ENCODE assay signal across 9 mouse cellular contexts in the genomic region with DNA sequence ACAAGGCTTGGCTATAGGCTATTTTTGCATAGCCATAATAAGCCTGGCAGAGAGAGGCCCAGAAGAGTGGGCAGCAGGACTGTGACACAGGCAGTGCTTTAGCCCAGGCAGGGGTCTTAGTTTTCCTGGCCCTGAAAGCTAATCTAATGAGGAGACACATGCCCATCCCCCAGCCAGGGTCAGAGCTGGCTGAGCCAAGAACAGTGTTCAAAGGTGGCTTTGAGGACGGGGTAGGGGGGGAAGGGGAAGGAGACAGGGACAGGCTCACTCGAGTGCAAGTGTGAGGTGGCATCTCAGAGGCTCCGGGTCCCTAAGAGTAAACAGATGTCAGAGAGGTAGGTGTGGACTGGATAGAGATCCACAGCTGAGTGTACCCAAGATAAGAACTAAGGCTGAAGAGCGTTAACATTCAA. TPM values are rescaled to one million over a fixed set of nuclear protein-coding genes. Genes with fewer than 3 reads are reported as not detected.
A peak's percentile ranks its signal among the peaks of the same experiment; 100 is the strongest.
DNase-seq lines count a peak whose midpoint lies in the region; ATAC-seq and TF ChIP-seq lines count a peak whose summit lies in the region.
"Had no signal": no experiment of that assay in that cellular context is flagged by ENCODE, and none has a peak within 500 bp of the region (broad histone marks: within the 10 kb centered on the region; RNA-seq: fewer than 3 reads in every experiment).

No protein-coding gene starts in this region.

- peaks cover 11 to 25% of the 10 kb centered on the region in 2 experiments for H3K4me1 ChIP-seq in MEL (ENCODE audit: control insufficient read depth in 1 of 2, insufficient read depth in 2 of 2, low read length in 2 of 2)
- peaks cover 73% of the 10 kb centered on the region for H3K4me1 ChIP-seq in limb, embryonic 12.5 days (replicated peaks)
- peaks cover 36% of the 10 kb centered on the region for H3K4me1 ChIP-seq in small intestine, adult 2 months (ENCODE audit: control insufficient read depth, insufficient read depth, insufficient read length, low read length)

- no peak for ATAC-seq in limb, embryonic 12.5 days (ENCODE audit: insufficient number of reproducible peaks, insufficient read depth, low FRiP score, low TSS enrichment, low read depth)
- no peak for ATAC-seq in granulocyte monocyte progenitor cell, adult 5-6 weeks (replicated peaks; ENCODE audit: poor library complexity, severe bottlenecking)

- WGBS in limb, embryonic 12.5 days = 2% methylated on average over 4 of the region's 4 CpGs
- 4% methylated on average over 4 of the region's 4 CpGs for WGBS in small intestine, adult 2 months

- no peak for TF ChIP-seq POLR2A in MEL (IDR thresholded peaks at IDR 0.05; ENCODE audit: control insufficient read depth in 1 of 2, insufficient read depth in 1 of 2, low read depth in 1 of 2, low read length in 2 of 2, poor library complexity in 1 of 2)
- TF ChIP-seq POLR2A in small intestine, adult 2 months (IDR thresholded peaks at IDR 0.05; ENCODE audit: low read depth, low read length) = no peak

- peaks cover 0 to 18% of the 10 kb centered on the region in 2 experiments; a peak in 2 of 4 replicates for H3K36me3 ChIP-seq in MEL (ENCODE audit: control insufficient read depth in 1 of 2, insufficient read depth in 2 of 2, low read length in 2 of 2)
- H3K36me3 ChIP-seq in limb, embryonic 12.5 days = no peaks in the 10 kb centered on the region
- no peaks in the 10 kb centered on the region for H3K36me3 ChIP-seq in small intestine, adult 2 months (ENCODE audit: control insufficient read depth, insufficient read depth, low read length)

- intact Hi-C loops in left cerebral cortex, postnatal 14 days (cut with DNase I) = no loop called here

- peaks cover 7% of the 10 kb centered on the region for H3K79me2 ChIP-seq in MEL (ENCODE audit: control insufficient read depth, insufficient read depth, low read length, poor library complexity)

- no peak for TF ChIP-seq EP300 in MEL (IDR thresholded peaks at IDR 0.05; ENCODE audit: low read depth in 1 of 2, low read length in 2 of 2)

- peak overlapping the region; percentile 98 for H3K4me2 ChIP-seq in limb, embryonic 12.5 days

- peak overlapping the region; percentile 87 for H3K27ac ChIP-seq in MEL (ENCODE audit: control insufficient read depth, low read depth, low read length)
- peak overlapping the region; percentile 94 for H3K27ac ChIP-seq in limb, embryonic 12.5 days
- H3K27ac ChIP-seq in small intestine, adult 2 months (ENCODE audit: insufficient read depth, low read depth, low read length) = peak overlapping the region; percentile 95

- H3K9ac ChIP-seq in MEL (ENCODE audit: control insufficient read depth, low read depth, low read length, poor library complexity, severe bottlenecking) = peak overlapping the region; percentile 74
- peak overlapping the region; percentile 42; the same call in 1 of the 2 replicates for H3K9ac ChIP-seq in limb, embryonic 12.5 days (replicated peaks)

- no peaks in the 10 kb centered on the region for H3K27me3 ChIP-seq in MEL (ENCODE audit: control insufficient read depth in 1 of 2, insufficient read depth in 2 of 2, low read length in 2 of 2)
- peaks cover 5% of the 10 kb centered on the region; the same call in 1 of the 2 replicates for H3K27me3 ChIP-seq in limb, embryonic 12.5 days
- no peaks in the 10 kb centered on the region for H3K27me3 ChIP-seq in small intestine, adult 2 months (ENCODE audit: control insufficient read depth, insufficient read depth, low read length)
- H3K27me3 ChIP-seq: Patski had no signal

- no peak for TF ChIP-seq RAD21 in MEL (IDR thresholded peaks at IDR 0.05; ENCODE audit: low read depth, low read length)

- H3K9me3 ChIP-seq in MEL (replicated peaks; ENCODE audit: insufficient read depth, low read length) = no peaks in the 10 kb centered on the region
- H3K9me3 ChIP-seq in limb, embryonic 12.5 days = no peaks in the 10 kb centered on the region

- peak; percentile 57 to 61 for DNase-seq in cerebellum, postnatal 10 days
- no peak for DNase-seq in cerebellum, adult 18-20 months
- DNase-seq in MEL (ENCODE audit: low read depth, low spot score) = no peak
- DNase-seq in heart, postnatal 4 days = peak; percentile 48
- no peak for DNase-seq in left cerebral cortex, postnatal 14 days (ENCODE audit: low spot score in 2 of 2)

- H3K4me3 ChIP-seq in MEL (ENCODE audit: control insufficient read depth in 1 of 2, insufficient read depth in 1 of 2, low read depth in 2 of 2, low read length in 2 of 2) = peak overlapping the region; percentile 80 to 81
- H3K4me3 ChIP-seq in limb, embryonic 12.5 days (replicated peaks) = peak overlapping the region; percentile 63; the same call in 1 of the 2 replicates
- peak overlapping the region; percentile 65 for H3K4me3 ChIP-seq in small intestine, adult 2 months (ENCODE audit: low read depth, low read length)

- no peak for TF ChIP-seq CTCF in MEL (IDR thresholded peaks at IDR 0.05 in 2 of 3, conservative IDR thresholded peaks at IDR 0.05 in 1 of 3; ENCODE audit: control insufficient read depth in 1 of 3, insufficient read depth in 1 of 3, low read depth in 2 of 3, low read length in 3 of 3, poor library complexity in 1 of 3, severe bottlenecking in 1 of 3)
- no peak for TF ChIP-seq CTCF in small intestine, adult 2 months (IDR thresholded peaks at IDR 0.05; ENCODE audit: extremely low read depth, insufficient read length, insufficient replicate concordance, low read depth, low read length)

TF ChIP-seq in MEL, 35 proteins besides CTCF, POLR2A, EP300 and RAD21:
- no peak for TF ChIP-seq MAX (IDR thresholded peaks at IDR 0.05; ENCODE audit: low read length)
- no peak for TF ChIP-seq BHLHE40 (IDR thresholded peaks at IDR 0.05; ENCODE audit: borderline replicate concordance, low read depth, low read length)
- TF ChIP-seq GATA1 (IDR thresholded peaks at IDR 0.05; ENCODE audit: low read depth, low read length) = peak; percentile 55
- no peak for TF ChIP-seq KAT2A (conservative IDR thresholded peaks at IDR 0.05; ENCODE audit: low read depth, low read length)
- TF ChIP-seq NELFE (IDR thresholded peaks at IDR 0.05; ENCODE audit: low read depth, low read length) = no peak
- no peak for TF ChIP-seq RCOR1 (IDR thresholded peaks at IDR 0.05; ENCODE audit: low read depth, low read length)
- TF ChIP-seq ETS1 (IDR thresholded peaks at IDR 0.05; ENCODE audit: low read depth, low read length) = peak; percentile 72

RNA-seq across cellular contexts. Expression of a gene that starts 3.7 kb away (rescaled TPM):
- 3.7 and 4.1 TPM in 2 replicates for total RNA-seq in MEL (2012; rRNA removed)
- polyA plus RNA-seq in MEL (2012; ENCODE audit: insufficient read depth in 1 of 2, insufficient read length in 2 of 2, low read depth in 1 of 2, low replicate concordance in 2 of 2, missing spikeins in 1 of 2) = 1 to 10 TPM in 1 of 2 experiments, not detected in 1; 8.1 TPM
- total RNA-seq in heart, postnatal 4 days (2021) = 10 to 100 TPM; 17.4 to 17.7 TPM
- 4.6 and 4.8 TPM in 2 replicates for polyA plus RNA-seq in limb, embryonic 12.5 days (2016; fragmentation: Nextera tagmentation; extraction: Ambion mirVana)
- polyA plus RNA-seq in small intestine, adult 2 months (2012; rRNA removed) = 18.2 and 28.3 TPM in 2 replicates
- 10 to 100 TPM in 1 of 2 experiments, 1 to 10 TPM in 1; 9.4 to 11.1 TPM for total RNA-seq in left cerebral cortex, postnatal 14 days (2021)
- 1.3 and 8.5 TPM in 2 replicates for total RNA-seq in granulocyte monocyte progenitor cell, adult 5-6 weeks (2014; fragmentation: Nextera tagmentation)
- 8.8 and 16.9 TPM in 2 replicates for total RNA-seq in granulocyte monocyte progenitor cell, adult 5-6 weeks (2017)

RNA-seq across cellular contexts. Expression of a gene that starts 42.6 kb away (rescaled TPM):
- total RNA-seq in MEL (2012; rRNA removed) = not detected in 2 replicates
- not detected for polyA plus RNA-seq in MEL (2012; ENCODE audit: insufficient read depth in 1 of 2, insufficient read length in 2 of 2, low read depth in 1 of 2, low replicate concordance in 2 of 2, missing spikeins in 1 of 2)
- total RNA-seq in heart, postnatal 4 days (2021) = 100 to 1,000 TPM; 162 to 169 TPM
- 0.44 and 0.59 TPM in 2 replicates for polyA plus RNA-seq in limb, embryonic 12.5 days (2016; fragmentation: Nextera tagmentation; extraction: Ambion mirVana)
- polyA plus RNA-seq in small intestine, adult 2 months (2012; rRNA removed) = 0.13 TPM in 1 of 2 replicates, not detected in the other
- total RNA-seq in left cerebral cortex, postnatal 14 days (2021) = under 1 TPM; 0.08 to 0.09 TPM
- not detected in 2 replicates for total RNA-seq in granulocyte monocyte progenitor cell, adult 5-6 weeks (2014; fragmentation: Nextera tagmentation)
- total RNA-seq in granulocyte monocyte progenitor cell, adult 5-6 weeks (2017) = not detected in 2 replicates

RNA-seq across cellular contexts. Expression of a gene that starts 43.4 kb away (rescaled TPM):
- not detected in 2 replicates for total RNA-seq in MEL (2012; rRNA removed)
- polyA plus RNA-seq in MEL (2012; ENCODE audit: insufficient read depth in 1 of 2, insufficient read length in 2 of 2, low read depth in 1 of 2, low replicate concordance in 2 of 2, missing spikeins in 1 of 2) = under 1 TPM in 1 of 2 experiments, not detected in 1; 0.01 TPM
- under 1 TPM in 1 of 2 experiments, not detected in 1; 0.07 TPM for total RNA-seq in heart, postnatal 4 days (2021)
- 0.31 and 0.44 TPM in 2 replicates for polyA plus RNA-seq in limb, embryonic 12.5 days (2016; fragmentation: Nextera tagmentation; extraction: Ambion mirVana)
- not detected in 2 replicates for polyA plus RNA-seq in small intestine, adult 2 months (2012; rRNA removed)
- total RNA-seq in left cerebral cortex, postnatal 14 days (2021) = under 1 TPM; 0.55 TPM
- 2.4 and 2.8 TPM in 2 replicates for total RNA-seq in granulocyte monocyte progenitor cell, adult 5-6 weeks (2014; fragmentation: Nextera tagmentation)
- 3.3 and 3.6 TPM in 2 replicates for total RNA-seq in granulocyte monocyte progenitor cell, adult 5-6 weeks (2017)

RNA-seq across cellular contexts. Expression of a gene that starts 43.4 kb away (rescaled TPM):
- 15.8 and 18.3 TPM in 2 replicates for total RNA-seq in MEL (2012; rRNA removed)
- 10 to 100 TPM in 1 of 2 experiments, not detected in 1; 21.9 TPM for polyA plus RNA-seq in MEL (2012; ENCODE audit: insufficient read depth in 1 of 2, insufficient read length in 2 of 2, low read depth in 1 of 2, low replicate concordance in 2 of 2, missing spikeins in 1 of 2)
- total RNA-seq in heart, postnatal 4 days (2021) = 10 to 100 TPM; 15.2 to 16.0 TPM
- polyA plus RNA-seq in limb, embryonic 12.5 days (2016; fragmentation: Nextera tagmentation; extraction: Ambion mirVana) = 29.7 and 30.8 TPM in 2 replicates
- polyA plus RNA-seq in small intestine, adult 2 months (2012; rRNA removed) = 9.7 and 11.7 TPM in 2 replicates
- 10 to 100 TPM; 31.3 to 33.7 TPM for total RNA-seq in left cerebral cortex, postnatal 14 days (2021)
- 8.0 and 9.4 TPM in 2 replicates for total RNA-seq in granulocyte monocyte progenitor cell, adult 5-6 weeks (2014; fragmentation: Nextera tagmentation)
- 4.8 and 9.5 TPM in 2 replicates for total RNA-seq in granulocyte monocyte progenitor cell, adult 5-6 weeks (2017)

Comparison
In these comparisons a context has a peak if more than half of its experiments do, and no peak if none do; other contexts are left out.
1. DNase-seq: peak in cerebellum, postnatal 10 days (2 of 2) and heart, postnatal 4 days (single experiment); none in cerebellum, adult 18-20 months (0 of 2), MEL (single experiment) and left cerebral cortex, postnatal 14 days (0 of 2).
2. RNA of a gene that starts 42.6 kb away (total RNA-seq): 162 to 169 TPM in heart, postnatal 4 days; 0.08 to 0.09 TPM in left cerebral cortex, postnatal 14 days, not detected in MEL and not detected in granulocyte monocyte progenitor cell, adult 5-6 weeks; every median in the first group is over 100 times any median in the second.
3. Peak in every context shown above with its lines, with median percentiles within 50 percentile points of each other: H3K27ac ChIP-seq and H3K4me3 ChIP-seq.